Mouse (Mus musculus) left cerebral cortex, adult 2 months (tissue): ENCODE measurements around the gene Ccdc107. TPM values are rescaled to one million over a fixed set of nuclear protein-coding genes. Genes with fewer than 3 reads are reported as not detected.

Experiments used
- DNase-seq, 2 experiments: peaks; one replicate each; pipeline ENCODE4 v3.0.0; 2021 to 2022; ENCODE audit warnings: low spot score in 2 of 2, mixed read lengths in 1 of 2; ENCODE audit errors: extremely low spot score in 1 of 2
- H3K27ac ChIP-seq: fragments of 200-600 bp; 2 replicates; pipeline ENCODE4 v1.8.1; 2022
- H3K4me3 ChIP-seq: fragments of 200-600 bp; 2 replicates; pipeline ENCODE4 v1.8.1; 2022
- CTCF ChIP-seq: fragments of 200-600 bp; IDR thresholded peaks from 2 replicates; pipeline ENCODE4 v1.8.1; 2022; ENCODE audit warnings: antibody characterized with exemption, mild to moderate bottlenecking, moderate library complexity
- intact Hi-C: fragments of 180-260 bp; cut with DNase I; formaldehyde crosslinking; loops from one replicate; pipeline ENCODE4 v1.15.1; 2025
- long read RNA-seq, 2 experiments: library from polyadenylated mRNA; stranded (forward); transcript quantifications; one replicate each; pipeline ENCODE4 v2.0.0; 2021; ENCODE audit warnings: borderline mapping rate in 2 of 2
- total RNA-seq, 2 experiments: library from RNA; stranded (reverse); gene quantifications; 2 replicates each; pipeline ENCODE4 v1.2.3; 2021

Gene Ccdc107
- total RNA-seq, result 10 to 100 TPM; 28.1 to 31.8 TPM
- long read RNA-seq, experiment 1, transcript Ccdc107-201 (6 exons, 817 nt), result major isoform, 13 of 17 reads
- long read RNA-seq, experiment 1, partial matches to known transcripts, result 0 of 17 reads
- long read RNA-seq, experiment 1, other reads (novel, unspliced or antisense), result 3 of 17 reads
- long read RNA-seq, experiment 2, transcript Ccdc107-201 (6 exons, 817 nt), result major isoform, 14 of 20 reads
- long read RNA-seq, experiment 2, partial matches to known transcripts, result 0 of 20 reads
- long read RNA-seq, experiment 2, other reads (novel, unspliced or antisense), result 4 of 20 reads

GRCm38 (mm10) chr4:43492821-43493185 is at the start of gene Ccdc107:
Ccdc107 (plus strand) TSS chr4:43492900.
- no peak for TF ChIP-seq CTCF
- Histone ChIP-seq H3K27ac (peak within 1 kb of the TSS; percentile 93), H3K4me3 (peak within 1 kb of the TSS; percentile 60)
- intact Hi-C loops, result loop anchor here (1.0 to 10.0 kb wide), 4 partner anchors 34 to 448 kb away; partner anchors contain the start of genes Creb3, Fam214b and Tln1
- peak; percentile 90 to 95 for DNase-seq

- Histone ChIP-seq H3K27ac (peak overlapping the region; percentile 51), H3K4me3 (peak overlapping the region; percentile 82)
- TF ChIP-seq CTCF, result no peak
- DNase-seq, result no peak
- intact Hi-C loops, result loop anchor here (5.0 kb wide), 3 partner anchors 134 to 269 kb away; partner anchors contain the start of genes Gba2, Hint2, Olfr71 and Rgp1
Observed at GRCm38 (mm10) chr4:43443511-43443910, 49.2 kb upstream of the Ccdc107 start.

GRCm38 (mm10) chr4:43447251-43447650 is 45.4 kb upstream of the Ccdc107 start:
- H3K27ac ChIP-seq, result no peak overlapping the region
- intact Hi-C loops, result no loop called here
- no peak for TF ChIP-seq CTCF
- H3K4me3 ChIP-seq, result no peak overlapping the region
- DNase-seq, result no peak

DNA sequence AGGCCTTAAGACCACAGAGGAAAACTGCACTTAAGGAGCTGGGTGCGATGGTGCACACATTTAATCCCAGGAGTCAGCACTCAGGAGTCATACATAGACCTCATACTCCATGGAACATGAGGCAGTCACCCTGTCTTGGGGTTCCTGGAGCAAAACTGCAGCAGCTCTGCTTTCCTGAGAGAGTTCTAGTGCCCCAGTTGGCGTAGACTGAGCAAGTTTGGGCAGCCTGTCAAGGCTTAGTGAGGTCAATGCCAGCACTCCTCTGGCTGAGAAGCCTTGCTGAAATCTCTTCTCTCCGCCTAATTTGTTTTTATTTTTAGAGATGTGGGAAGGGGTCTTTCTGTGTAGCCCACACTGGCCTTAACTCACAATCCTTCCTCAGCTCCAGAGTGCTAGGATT is 44.1 kb upstream of the Ccdc107 start:
- TF ChIP-seq CTCF, result no peak
- Histone ChIP-seq H3K27ac (no peak overlapping the region), H3K4me3 (no peak overlapping the region)
- intact Hi-C loops, result no loop called here
- no peak for DNase-seq

GRCm38 (mm10) chr4:43452315-43452714 is 40.4 kb upstream of the Ccdc107 start:
- H3K27ac ChIP-seq, result no peak overlapping the region
- no peak overlapping the region for H3K4me3 ChIP-seq
- no peak for DNase-seq
- intact Hi-C loops, result no loop called here
- TF ChIP-seq CTCF, result no peak

GRCm38 (mm10) chr4:43453413-43453812 is 39.3 kb upstream of the Ccdc107 start:
- Histone ChIP-seq H3K4me3 (no peak overlapping the region), H3K27ac (no peak overlapping the region)
- no peak for DNase-seq
- TF ChIP-seq CTCF, result no peak
- intact Hi-C loops, result no loop called here

GRCm38 (mm10) chr4:43454041-43454836 is 38.5 kb upstream of the Ccdc107 start, which contains the start of gene Cd72:
Cd72 (minus strand) TSS chr4:43454628.
- intact Hi-C loops, result no loop called here
- TF ChIP-seq CTCF, result peak; percentile 10; the same call in 1 of the 2 replicates
- H3K4me3 ChIP-seq, result no peak within 1 kb of the TSS
- no peak within 1 kb of the TSS for H3K27ac ChIP-seq
- DNase-seq, result no peak

GRCm38 (mm10) chr4:43456470-43456869 is 36.2 kb upstream of the Ccdc107 start:
- no peak overlapping the region for H3K27ac ChIP-seq
- DNase-seq, result no peak
- intact Hi-C loops, result no loop called here
- H3K4me3 ChIP-seq, result no peak overlapping the region
- no peak for TF ChIP-seq CTCF

- TF ChIP-seq CTCF, result no peak
- Histone ChIP-seq H3K27ac (no peak overlapping the region), H3K4me3 (no peak overlapping the region)
- intact Hi-C loops, result no loop called here
- no peak for DNase-seq
Observed at GRCm38 (mm10) chr4:43457124-43457523, 35.6 kb upstream of the Ccdc107 start.

DNA sequence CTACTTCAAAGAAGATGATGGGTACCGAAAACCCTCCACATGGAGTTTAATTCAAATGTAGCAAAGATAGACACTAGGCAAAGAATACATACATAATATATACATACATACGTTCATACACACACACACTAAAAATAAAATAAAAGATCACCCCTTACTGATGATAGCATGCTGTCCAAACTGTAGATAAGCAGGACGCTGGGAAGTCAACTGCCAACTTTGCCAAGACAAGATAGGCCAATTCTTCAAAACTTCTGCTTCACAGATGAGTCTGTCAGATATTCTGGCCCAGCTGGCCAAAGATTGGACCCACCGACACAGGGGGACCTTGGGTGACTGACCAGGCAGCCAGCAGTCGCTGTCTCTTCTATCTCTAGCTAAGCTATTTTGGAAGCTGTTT is 29.6 kb upstream of the Ccdc107 start:
- no peak overlapping the region for H3K4me3 ChIP-seq

DNA sequence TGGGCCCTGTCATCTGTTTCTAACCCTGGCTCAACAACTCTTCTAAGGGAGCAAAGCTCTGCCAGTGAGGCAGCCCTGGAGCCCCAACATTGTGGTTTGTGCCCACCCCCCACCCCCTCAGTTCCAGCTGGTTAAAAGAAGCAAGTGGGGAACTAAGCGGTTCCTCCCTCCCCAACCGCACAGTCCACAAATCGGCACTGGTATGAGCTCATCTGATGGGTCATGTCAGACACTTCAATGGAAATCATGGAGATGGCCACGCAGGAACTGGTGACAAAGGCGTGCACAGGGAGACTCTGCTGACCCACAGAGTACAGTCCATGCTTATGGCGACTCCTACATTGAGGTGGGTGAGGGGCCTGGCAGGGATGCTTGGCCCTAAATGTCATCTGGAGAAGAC is 26.8 kb upstream of the Ccdc107 start:
- TF ChIP-seq CTCF, result no peak
- Histone ChIP-seq H3K27ac (no peak overlapping the region), H3K4me3 (no peak overlapping the region)
- intact Hi-C loops, result no loop called here
- no peak for DNase-seq

More for the DNA sequence above, 29.6 kb upstream of the Ccdc107 start:
- TF ChIP-seq CTCF, result no peak
- no peak overlapping the region for H3K27ac ChIP-seq
- intact Hi-C loops, result no loop called here
- no peak for DNase-seq

DNA sequence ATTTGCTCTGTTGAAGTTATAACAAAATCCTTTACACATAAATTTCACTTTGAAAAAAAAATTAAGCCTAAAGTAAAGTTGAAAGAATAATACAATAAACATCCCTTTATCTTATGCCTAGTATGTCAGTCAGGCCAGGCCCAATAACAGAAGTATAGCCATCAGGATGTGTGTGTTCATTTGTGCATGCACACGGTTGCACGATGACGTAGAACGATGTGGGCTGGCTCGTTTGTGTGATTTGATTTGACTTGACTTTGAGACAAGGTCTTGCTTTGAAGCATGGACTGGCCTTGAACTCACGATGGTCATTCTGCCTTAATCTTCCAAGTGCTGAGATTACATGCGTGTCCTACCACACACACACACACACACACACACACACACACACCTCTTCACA is 25.8 kb upstream of the Ccdc107 start:
- intact Hi-C loops, result no loop called here
- no peak overlapping the region for H3K4me3 ChIP-seq
- H3K27ac ChIP-seq, result no peak overlapping the region
- no peak for DNase-seq
- TF ChIP-seq CTCF, result no peak
